19 mouse cellular contexts compared by ENCODE assay signal in genomic region chr1:90360065-90360464, GRCm38 (mm10).
DNase-seq lines count a peak whose midpoint lies in the region; ATAC-seq and TF ChIP-seq lines count a peak whose summit lies in the region.
"Had no signal": no experiment of that assay in that cellular context is flagged by ENCODE, and none has a peak within 500 bp of the region (broad histone marks: within the 10 kb centered on the region; RNA-seq: fewer than 3 reads in every experiment).

No protein-coding gene starts in this region.

- no peak overlapping the region for H3K4me3 ChIP-seq in heart, embryonic 11.5 days (ENCODE audit: low read depth, low read length)
- H3K4me3 ChIP-seq in limb, embryonic 13.5 days: no peak overlapping the region
- no peak overlapping the region for H3K4me3 ChIP-seq in limb, embryonic 10.5 days
- no peak overlapping the region for H3K4me3 ChIP-seq in gastrocnemius, adult 2 months
- H3K4me3 ChIP-seq: embryonic facial prominence, embryonic 15.5 days; forebrain, embryonic 10.5 days; heart, embryonic 15.5 days had no signal

- H3K9ac ChIP-seq in heart, embryonic 11.5 days (ENCODE audit: low read depth, low read length): no peak overlapping the region
- H3K9ac ChIP-seq in limb, embryonic 13.5 days: no peak overlapping the region
- H3K9ac ChIP-seq: embryonic facial prominence, embryonic 15.5 days; heart, embryonic 15.5 days; liver, postnatal 0 days had no signal

- no peak overlapping the region for H3K4me2 ChIP-seq in heart, embryonic 11.5 days
- no peak overlapping the region for H3K4me2 ChIP-seq in limb, embryonic 13.5 days (replicated peaks)
- H3K4me2 ChIP-seq: embryonic facial prominence, embryonic 15.5 days; heart, embryonic 15.5 days had no signal

- no peaks in the 10 kb centered on the region for H3K4me1 ChIP-seq in heart, embryonic 11.5 days (ENCODE audit: control insufficient read depth, insufficient read depth, low read length)
- H3K4me1 ChIP-seq in limb, embryonic 13.5 days: peaks cover 61% of the 10 kb centered on the region
- H3K4me1 ChIP-seq in limb, embryonic 10.5 days: peaks cover 20% of the 10 kb centered on the region; the same call in 1 of the 2 replicates
- H3K4me1 ChIP-seq: heart, embryonic 15.5 days had no signal

- no peak for TF ChIP-seq CTCF in gastrocnemius, adult 2 months (IDR thresholded peaks at IDR 0.05)

- peak; percentile 92 for DNase-seq in heart, adult 11 months
- no peak for DNase-seq in limb, embryonic 10.5 days (ENCODE audit: low spot score)
- peak; percentile 58 for DNase-seq in gastrocnemius, adult 2 months
- DNase-seq in skeletal muscle tissue, adult 2 months (ENCODE audit: low read depth, low spot score): peak; percentile 62
- no peak for DNase-seq in layer of hippocampus, adult 11-12 months (ENCODE audit: low spot score)
- DNase-seq: adrenal gland, postnatal 36 days; cerebellum, adult 18-20 months; cerebellum, postnatal 25 days; kidney, adult 18-20 months; layer of hippocampus, postnatal 36 days; liver, postnatal 0 days; lung, postnatal 36 days; thymus, postnatal 14 days had no signal

- H3K9me3 ChIP-seq in heart, embryonic 11.5 days (replicated peaks; ENCODE audit: control insufficient read depth, low read length): no peaks in the 10 kb centered on the region
- no peaks in the 10 kb centered on the region for H3K9me3 ChIP-seq in limb, embryonic 13.5 days
- H3K9me3 ChIP-seq in limb, embryonic 10.5 days (replicated peaks): no peaks in the 10 kb centered on the region
- H3K9me3 ChIP-seq: embryonic facial prominence, embryonic 15.5 days; forebrain, embryonic 10.5 days; heart, embryonic 15.5 days had no signal

- no peaks in the 10 kb centered on the region for H3K36me3 ChIP-seq in heart, embryonic 11.5 days (ENCODE audit: control insufficient read depth, insufficient read depth, low read length)
- no peaks in the 10 kb centered on the region for H3K36me3 ChIP-seq in limb, embryonic 13.5 days
- no peaks in the 10 kb centered on the region for H3K36me3 ChIP-seq in limb, embryonic 10.5 days
- H3K36me3 ChIP-seq: embryonic facial prominence, embryonic 15.5 days; forebrain, embryonic 10.5 days; heart, embryonic 15.5 days had no signal

- intact Hi-C loops in gastrocnemius, adult 2 months (cut with DNase I): loop anchor here (5.0 kb wide), 1 partner anchor 137 kb away; no protein-coding TSS in a partner anchor

- H3K27me3 ChIP-seq in heart, embryonic 11.5 days (ENCODE audit: control insufficient read depth, insufficient read depth, low read length): no peaks in the 10 kb centered on the region
- peaks cover 7% of the 10 kb centered on the region; the same call in 1 of the 2 replicates for H3K27me3 ChIP-seq in limb, embryonic 13.5 days
- peaks cover 19% of the 10 kb centered on the region for H3K27me3 ChIP-seq in limb, embryonic 10.5 days (ENCODE audit: low read depth, poor library complexity, severe bottlenecking)
- H3K27me3 ChIP-seq: CH12.LX; embryonic facial prominence, embryonic 15.5 days; heart, embryonic 15.5 days had no signal

- no peak for ATAC-seq in heart, embryonic 11.5 days (replicated peaks; ENCODE audit: insufficient number of reproducible peaks, low FRiP score, low TSS enrichment)
- ATAC-seq in limb, embryonic 13.5 days (ENCODE audit: low FRiP score, low read depth): no peak
- ATAC-seq: liver, postnatal 0 days had no signal

- H3K27ac ChIP-seq in heart, embryonic 11.5 days (ENCODE audit: low read depth, low read length): no peak overlapping the region
- H3K27ac ChIP-seq in limb, embryonic 13.5 days: 0 out of 2 replicates have a peak overlapping the region, but pooled peaks have one; percentile 33
- no peak overlapping the region for H3K27ac ChIP-seq in limb, embryonic 10.5 days
- H3K27ac ChIP-seq in gastrocnemius, adult 2 months: peak overlapping the region; percentile 70
- H3K27ac ChIP-seq: embryonic facial prominence, embryonic 15.5 days; forebrain, embryonic 10.5 days; heart, embryonic 15.5 days had no signal

- 60% methylated on average over 3 of the region's 3 CpGs for WGBS in heart, embryonic 11.5 days (ENCODE audit: insufficient replicate concordance)
- 69% methylated on average over 3 of the region's 3 CpGs for WGBS in limb, embryonic 13.5 days
- WGBS in limb, embryonic 10.5 days: 91% methylated on average over 3 of the region's 3 CpGs

Comparison
In these comparisons a context has a peak if more than half of its experiments do, and no peak if none do; other contexts are left out.
1. H3K27ac ChIP-seq: peak in limb, embryonic 13.5 days (single experiment) and gastrocnemius, adult 2 months (single experiment); none in heart, embryonic 11.5 days (single experiment) and limb, embryonic 10.5 days (single experiment).
2. DNase-seq: peak in heart, adult 11 months (single experiment), gastrocnemius, adult 2 months (single experiment) and skeletal muscle tissue, adult 2 months (single experiment); none in limb, embryonic 10.5 days (single experiment) and layer of hippocampus, adult 11-12 months (single experiment).